Mouse (Mus musculus) forelimb bud, embryonic 11.5 days (tissue): ENCODE measurements around the gene Gm45837.

Experiments used
- DNase-seq: peaks from one replicate; pipeline ENCODE4 v3.0.0-alpha.2; 2012; ENCODE audit warnings: low read depth, low spot score

Gene Gm45837

GRCm38 (mm10) chr7:101464927-101465326, 54.2 kb downstream of the Gm45837 start:
- no peak for DNase-seq

- no peak for DNase-seq
These were observed 54.7 kb downstream of the Gm45837 start for GRCm38 (mm10) chr7:101465392-101465791.

GRCm38 (mm10) chr7:101465850-101466580, 55.3 kb downstream of the Gm45837 start:
- DNase-seq: no peak

GRCm38 (mm10) chr7:101466581-101467081, 55.9 kb downstream of the Gm45837 start:
- DNase-seq: no peak

- DNase-seq: no peak
These were observed 60.7 kb downstream of the Gm45837 start for GRCm38 (mm10) chr7:101471423-101471822.

- no peak for DNase-seq
These were observed 61.3 kb downstream of the Gm45837 start for GRCm38 (mm10) chr7:101471968-101472480.

GRCm38 (mm10) chr7:101472598-101473558, 62.2 kb downstream of the Gm45837 start:
- no peak for DNase-seq

GRCm38 (mm10) chr7:101474399-101474811, 63.7 kb downstream of the Gm45837 start:
- DNase-seq: no peak

GRCm38 (mm10) chr7:101476028-101476427, 65.3 kb downstream of the Gm45837 start:
- no peak for DNase-seq

- DNase-seq: no peak
These were observed 65.8 kb downstream of the Gm45837 start for GRCm38 (mm10) chr7:101476493-101476892.

GRCm38 (mm10) chr7:101477200-101477599, 66.5 kb downstream of the Gm45837 start:
- no peak for DNase-seq

GRCm38 (mm10) chr7:101478099-101478498, 67.4 kb downstream of the Gm45837 start:
- DNase-seq: no peak

- no peak for DNase-seq
These were observed 69.2 kb downstream of the Gm45837 start for GRCm38 (mm10) chr7:101479841-101480240.

GRCm38 (mm10) chr7:101480671-101481070, 70.0 kb downstream of the Gm45837 start:
- DNase-seq: no peak

GRCm38 (mm10) chr7:101481872-101482498, 71.3 kb downstream of the Gm45837 start:
- no peak for DNase-seq

- DNase-seq: no peak
These were observed 71.9 kb downstream of the Gm45837 start for GRCm38 (mm10) chr7:101482499-101483081.

- DNase-seq: no peak
These were observed 72.9 kb downstream of the Gm45837 start for GRCm38 (mm10) chr7:101483498-101484115.

GRCm38 (mm10) chr7:101487102-101487501, 76.4 kb downstream of the Gm45837 start:
- DNase-seq: no peak

GRCm38 (mm10) chr7:101490952-101491351, 80.3 kb downstream of the Gm45837 start:
- no peak for DNase-seq

GRCm38 (mm10) chr7:101498385-101498784, 87.7 kb downstream of the Gm45837 start:
- DNase-seq: no peak

GRCm38 (mm10) chr7:101499251-101499650, 88.6 kb downstream of the Gm45837 start:
- DNase-seq: no peak
